Mouse (Mus musculus) frontal cortex, adult 2 months (tissue): ENCODE measurements at regions not wholly inside any gene's neighbourhood (a gene's known extent, or its start where the extent isn't known, plus 50 kb on each side); places are given as distances from the start of the nearest gene placed in this dataset.

Experiments
- DNase-seq, 2 experiments: peaks; one replicate each; pipeline ENCODE4 v3.0.0; 2022; ENCODE audit warnings: low spot score in 1 of 2; ENCODE audit errors: extremely low spot score in 1 of 2

DNA sequence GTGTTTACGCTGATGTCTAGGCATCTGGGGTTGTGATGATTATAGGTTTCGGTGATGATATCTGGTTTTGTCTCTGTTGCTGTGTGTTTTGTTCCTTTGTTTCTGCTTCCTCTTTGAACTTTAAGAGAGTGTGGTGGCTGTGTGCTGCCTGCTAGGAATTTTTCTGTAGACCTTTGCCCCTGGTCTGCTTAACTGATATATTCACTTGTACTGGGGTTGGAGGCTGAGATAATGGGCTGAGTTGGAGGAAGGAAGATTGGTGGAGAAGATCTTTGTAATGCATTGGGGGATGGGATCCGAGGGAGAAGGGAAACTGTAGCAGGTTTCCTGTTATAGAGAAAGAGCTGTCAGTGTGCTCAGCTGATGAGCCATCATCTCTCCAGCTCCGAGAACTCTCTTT is 55.8 kb downstream of the Mid1ip1 start:
- DNase-seq: no peak

DNA sequence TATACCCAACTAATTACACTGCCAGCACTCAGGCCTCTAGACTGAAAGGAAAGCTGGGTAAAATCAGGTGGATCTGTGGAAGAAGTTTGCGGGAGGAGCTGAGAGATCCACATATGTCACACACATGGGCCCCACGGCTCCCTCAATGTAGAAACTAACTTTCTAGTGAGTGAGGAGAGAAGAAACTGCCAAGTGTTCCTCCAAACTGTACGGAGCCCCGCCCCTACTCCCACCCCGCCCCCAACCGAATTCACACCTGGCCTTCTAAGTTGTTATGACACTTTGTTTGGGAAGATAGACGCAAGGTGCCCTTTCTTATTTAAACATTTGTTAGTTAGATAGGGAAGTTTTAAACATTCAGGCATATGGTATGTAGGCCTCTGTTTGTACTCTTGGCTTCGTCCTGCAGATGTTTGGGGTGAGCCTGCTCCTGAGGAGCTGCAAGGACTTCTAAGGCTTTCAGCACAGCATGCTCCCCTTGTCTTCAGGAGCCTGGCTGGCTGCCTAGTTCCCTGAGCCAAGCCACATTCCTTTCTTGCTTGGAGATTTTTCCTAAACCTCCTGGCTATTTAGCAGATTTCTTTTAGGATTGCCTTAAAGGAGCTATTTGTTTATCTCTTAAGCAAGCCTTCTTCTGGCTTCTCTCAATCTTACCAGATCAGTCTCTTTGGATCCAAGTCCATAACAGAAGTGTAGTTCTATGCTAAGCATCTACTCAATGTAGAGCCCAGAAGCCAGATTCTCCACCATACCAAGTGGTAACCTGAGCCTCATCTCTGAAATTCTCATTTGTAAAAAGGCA is 61.1 kb downstream of the Mid1ip1 start:
- DNase-seq: peak; percentile 8 to 53

DNA sequence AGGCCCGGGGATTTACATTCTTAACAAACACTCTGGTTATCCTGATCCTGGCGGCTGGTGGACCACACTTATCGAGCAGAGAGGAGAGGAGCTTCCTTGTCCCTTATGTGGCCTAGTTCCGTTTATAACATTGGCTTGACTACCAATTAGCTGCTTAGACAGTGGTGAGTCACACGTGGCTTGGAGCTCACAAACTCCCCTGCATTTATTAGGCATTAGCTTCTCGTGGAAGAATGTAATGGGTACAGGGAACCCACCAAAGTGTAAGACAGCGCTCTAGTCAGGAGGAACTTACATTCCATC is 61.7 kb downstream of the Mid1ip1 start:
- DNase-seq: no peak

DNA sequence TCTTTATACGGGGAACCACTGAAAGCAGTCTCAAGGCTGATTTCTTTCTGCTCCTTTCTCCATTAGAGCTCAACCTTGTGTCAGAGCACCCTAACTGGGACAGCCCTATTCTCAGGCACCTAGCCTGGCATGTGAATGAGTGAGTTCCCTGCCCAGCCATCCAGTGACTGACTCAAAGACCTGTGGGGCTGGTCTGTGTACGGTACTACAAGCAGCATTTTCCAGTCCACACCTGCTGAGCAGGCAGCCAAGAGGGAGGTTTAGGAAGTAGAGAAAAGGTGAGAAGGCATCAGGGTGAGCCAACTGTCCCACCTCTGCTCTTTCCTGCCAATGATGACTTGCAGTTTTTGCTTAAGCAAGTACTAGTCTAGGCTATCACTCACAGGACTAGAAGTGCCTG is 63.2 kb downstream of the Mid1ip1 start:
- no peak for DNase-seq

DNA sequence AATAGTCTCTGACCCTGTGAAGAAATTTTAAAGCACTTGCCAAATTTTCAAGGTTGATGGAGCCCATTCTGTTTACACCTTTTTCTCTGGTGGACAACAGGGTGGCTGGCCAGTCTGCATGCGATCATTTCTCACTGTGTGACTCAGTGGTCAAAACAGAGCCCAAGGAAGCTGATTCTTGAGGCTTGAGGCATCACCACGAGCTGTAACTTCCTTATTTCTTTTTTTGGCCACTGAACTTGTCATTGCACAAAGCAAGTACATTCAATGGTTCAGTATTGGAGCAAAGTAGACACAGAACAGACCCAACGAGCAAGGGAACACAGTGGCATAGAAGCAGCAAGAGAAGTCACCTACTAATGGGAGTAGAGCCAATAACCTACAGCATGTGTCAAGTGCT is 71.5 kb downstream of the Mid1ip1 start:
- DNase-seq: no peak

DNA sequence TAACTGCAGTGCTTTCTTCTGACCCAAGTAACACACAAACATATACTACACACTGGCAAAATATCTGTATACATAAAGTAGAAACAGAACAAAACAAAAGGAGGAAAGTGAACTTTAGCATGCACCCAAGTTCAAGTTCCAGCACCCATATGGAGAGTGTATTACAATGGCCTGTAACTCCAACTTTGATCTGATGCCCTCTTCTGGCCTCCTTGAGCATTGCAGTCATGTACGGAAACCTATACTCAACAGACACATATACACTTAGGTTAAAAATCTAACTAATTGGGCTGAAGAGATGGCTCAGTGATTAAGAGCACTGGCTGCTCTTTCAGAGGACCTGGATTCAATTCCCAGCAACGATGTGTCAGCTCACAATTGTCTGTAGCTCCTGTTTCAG is 72.2 kb downstream of the Mid1ip1 start:
- no peak for DNase-seq

DNA sequence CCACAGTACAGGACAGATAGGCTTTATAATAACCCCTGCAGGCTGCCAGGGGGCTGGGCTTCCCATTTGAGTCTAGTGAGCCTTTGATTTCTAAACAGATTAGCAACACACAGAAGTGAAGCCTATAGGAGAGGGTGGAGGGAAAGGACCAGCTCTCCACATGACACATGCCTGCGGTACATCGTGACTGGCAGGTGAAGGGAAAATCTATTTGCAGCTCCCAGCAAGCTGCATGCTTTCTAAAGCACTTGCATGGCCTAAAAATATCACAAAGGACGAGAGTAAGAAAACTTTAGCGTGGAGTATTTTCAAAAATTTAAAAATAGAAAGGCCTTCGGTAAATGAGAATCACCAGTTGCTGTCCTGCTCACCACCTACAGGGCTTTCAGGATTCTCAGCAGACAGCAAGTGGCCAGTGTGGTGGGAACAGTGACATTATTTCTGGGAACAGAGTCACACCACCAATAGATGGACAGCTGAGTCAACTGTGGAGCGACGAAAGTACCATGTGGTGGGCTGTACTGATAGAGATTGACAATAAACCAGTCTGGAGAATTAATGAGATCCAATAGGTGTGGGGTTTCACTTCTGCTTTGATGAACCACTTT is 105.6 kb downstream of the Mid1ip1 start:
- peak; percentile 1 to 10 for DNase-seq

DNA sequence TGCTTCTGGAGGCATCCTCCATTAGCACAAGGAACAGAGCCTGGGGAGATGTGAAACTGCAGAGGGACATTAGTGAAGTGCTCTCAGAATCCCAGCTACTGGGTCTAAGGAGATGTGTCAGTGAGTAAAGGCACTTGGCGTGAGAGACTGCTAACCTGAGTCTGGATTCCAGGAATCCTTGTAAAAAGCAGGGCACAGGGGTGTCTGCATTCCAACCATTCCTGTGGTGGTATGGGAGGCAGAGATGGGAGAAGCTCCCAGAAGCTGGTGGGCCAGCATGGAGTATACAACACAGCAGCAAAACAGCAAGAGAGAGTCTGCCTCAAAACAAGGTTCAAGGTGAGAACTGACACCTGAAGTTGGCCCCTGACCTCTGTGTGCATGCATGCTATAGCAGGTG is 118.9 kb downstream of the Mid1ip1 start:
- no peak for DNase-seq

DNA sequence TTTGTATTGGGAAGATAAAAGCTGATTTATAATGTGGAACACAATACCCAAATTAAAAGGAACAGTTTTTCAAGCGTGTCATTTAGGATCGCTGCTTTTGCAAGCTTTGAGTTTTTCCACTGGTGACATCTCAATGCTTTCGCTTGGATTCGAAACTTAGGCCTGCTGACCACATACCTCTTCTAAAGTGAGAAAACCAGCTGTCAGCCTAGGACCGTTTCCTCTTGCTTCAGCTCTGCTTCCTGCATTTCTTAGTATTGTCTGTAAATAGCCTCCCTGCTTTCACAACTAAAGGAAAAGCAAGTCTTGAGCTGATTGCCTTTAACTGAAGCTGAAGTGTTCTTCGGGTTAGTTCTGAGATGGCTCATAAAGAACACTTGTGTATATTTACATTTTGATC is 142.3 kb downstream of the Mid1ip1 start:
- DNase-seq: no peak

DNA sequence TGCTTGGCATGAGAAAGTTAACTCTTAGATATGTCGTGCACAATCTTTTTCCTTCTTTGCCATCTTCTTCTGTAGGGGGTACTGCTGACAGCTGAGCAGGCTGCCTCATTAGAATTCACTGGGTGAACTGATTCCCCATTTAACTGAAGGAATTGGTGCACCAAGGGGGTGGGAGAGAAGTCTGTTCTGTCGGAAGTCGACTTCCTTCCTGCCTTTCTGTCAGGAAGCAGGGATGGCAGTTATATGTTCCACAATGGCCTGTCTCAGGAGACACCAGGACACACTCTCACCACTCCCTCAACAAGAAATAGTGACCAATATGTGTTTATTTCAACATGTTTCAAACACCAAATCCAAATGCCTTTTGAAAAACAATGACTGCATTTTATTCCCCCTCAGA is 142.9 kb downstream of the Mid1ip1 start:
- no peak for DNase-seq

DNA sequence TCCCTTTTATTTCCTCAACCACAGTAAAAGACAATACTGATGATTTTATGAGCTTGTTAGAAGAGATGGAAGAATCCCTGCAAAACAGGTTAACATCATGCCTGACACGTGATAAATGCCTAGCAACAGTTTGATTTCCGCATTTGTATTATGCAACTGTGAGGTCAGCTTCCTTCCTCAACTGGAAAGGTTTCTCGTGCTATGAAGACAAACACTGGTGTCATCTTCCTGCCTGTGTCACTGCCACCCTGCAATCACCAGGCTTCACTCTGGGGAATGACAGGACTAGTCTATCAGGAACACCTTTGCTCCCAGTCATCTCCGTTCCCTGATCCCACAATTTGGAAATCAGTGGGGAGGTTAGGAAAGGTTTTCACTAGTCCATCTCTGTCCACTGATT is 156.8 kb downstream of the Mid1ip1 start:
- DNase-seq: no peak

DNA sequence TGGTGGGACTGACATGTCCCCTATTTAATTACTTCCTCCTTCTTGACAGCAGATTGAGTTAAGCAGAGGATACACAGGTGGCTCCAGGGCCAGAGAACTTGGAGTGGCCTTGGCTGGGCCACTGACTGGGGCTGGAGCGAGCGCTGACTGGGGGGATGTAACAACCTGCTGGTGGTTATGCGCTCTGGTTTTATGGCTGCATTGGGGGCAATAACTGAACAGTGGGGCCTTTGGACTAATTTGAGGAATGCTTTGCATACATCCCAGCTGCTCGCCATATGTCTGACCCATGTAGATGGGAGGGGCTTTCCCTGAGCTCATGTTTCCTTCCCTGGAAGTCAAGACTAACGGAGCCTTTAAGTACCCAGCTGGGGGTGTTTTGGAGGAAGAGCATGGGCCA is 163.0 kb downstream of the Mid1ip1 start:
- no peak for DNase-seq

DNA sequence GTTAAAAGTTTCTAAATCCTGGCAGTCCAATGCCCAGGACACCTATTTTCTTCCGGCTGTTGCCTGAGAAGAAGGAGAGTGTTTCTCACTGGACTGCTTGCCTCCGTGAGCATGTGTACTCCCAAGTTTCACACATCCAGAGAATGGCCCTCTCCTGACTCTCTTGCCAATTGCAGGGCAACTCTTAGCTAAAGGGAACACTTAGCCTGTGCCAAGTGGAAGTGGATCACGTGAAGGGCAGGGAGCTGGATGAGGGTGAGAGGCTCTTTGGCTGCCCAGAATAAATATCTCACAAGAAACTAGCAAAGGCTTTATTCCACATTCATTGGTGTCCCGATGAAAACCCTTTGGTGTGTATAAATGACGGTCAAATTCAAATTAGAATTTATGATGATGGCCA is 164.1 kb downstream of the Mid1ip1 start:
- DNase-seq: no peak

DNA sequence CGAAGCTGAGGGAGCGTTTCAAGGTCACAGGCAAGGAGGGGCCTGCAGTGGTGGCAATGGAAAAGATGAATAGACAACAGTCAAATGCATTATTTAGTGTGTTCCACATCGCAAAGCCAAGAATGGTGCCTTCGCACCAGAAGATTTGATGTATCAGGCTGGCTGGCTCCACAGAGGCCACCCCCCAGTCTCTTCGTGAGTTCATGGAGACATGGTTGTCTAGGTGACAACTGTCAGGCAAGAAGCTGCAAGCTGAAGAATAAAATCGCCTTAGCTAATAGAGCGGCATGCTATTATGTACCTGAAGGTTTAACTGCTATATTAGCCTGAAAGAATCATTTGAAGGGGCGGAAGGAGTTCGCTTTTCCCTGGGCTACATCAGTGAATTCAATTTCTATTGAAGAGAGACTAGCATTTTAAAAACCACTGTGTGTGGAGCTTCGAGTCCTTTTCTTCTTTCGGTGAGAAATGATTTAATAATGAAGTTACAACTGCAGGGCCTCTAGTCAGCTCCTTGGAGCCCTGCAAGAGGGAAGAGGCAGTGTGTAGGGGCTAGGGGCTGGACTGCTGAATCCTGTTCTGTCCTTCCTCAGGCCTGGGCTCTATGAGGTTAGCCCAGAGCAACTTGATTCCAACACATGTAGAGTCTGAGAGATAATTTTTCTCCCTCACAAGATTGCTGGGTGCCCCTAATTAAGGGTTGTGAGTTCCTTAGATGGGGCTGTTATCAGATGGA is 169.1 kb downstream of the Mid1ip1 start:
- DNase-seq: no peak

DNA sequence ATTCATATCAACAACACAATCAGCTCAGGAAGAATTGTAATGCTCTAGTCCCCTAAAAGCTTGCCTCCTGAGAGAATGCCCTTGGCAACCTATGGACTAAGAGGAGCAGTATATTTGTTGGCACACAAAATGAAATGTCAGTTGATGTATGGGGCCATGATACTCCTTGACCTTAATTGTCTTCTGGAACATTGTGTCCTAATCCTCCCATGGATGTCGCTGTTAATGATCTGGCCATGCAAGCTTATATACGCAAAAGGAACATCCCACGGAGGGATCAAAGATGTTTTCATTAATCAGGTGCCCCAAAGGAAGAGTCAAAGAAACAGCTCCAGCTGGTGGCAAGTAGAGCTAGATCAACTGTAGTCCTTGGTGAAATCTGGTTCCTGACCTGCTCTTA is 178.0 kb downstream of the Mid1ip1 start:
- DNase-seq: no peak

DNA sequence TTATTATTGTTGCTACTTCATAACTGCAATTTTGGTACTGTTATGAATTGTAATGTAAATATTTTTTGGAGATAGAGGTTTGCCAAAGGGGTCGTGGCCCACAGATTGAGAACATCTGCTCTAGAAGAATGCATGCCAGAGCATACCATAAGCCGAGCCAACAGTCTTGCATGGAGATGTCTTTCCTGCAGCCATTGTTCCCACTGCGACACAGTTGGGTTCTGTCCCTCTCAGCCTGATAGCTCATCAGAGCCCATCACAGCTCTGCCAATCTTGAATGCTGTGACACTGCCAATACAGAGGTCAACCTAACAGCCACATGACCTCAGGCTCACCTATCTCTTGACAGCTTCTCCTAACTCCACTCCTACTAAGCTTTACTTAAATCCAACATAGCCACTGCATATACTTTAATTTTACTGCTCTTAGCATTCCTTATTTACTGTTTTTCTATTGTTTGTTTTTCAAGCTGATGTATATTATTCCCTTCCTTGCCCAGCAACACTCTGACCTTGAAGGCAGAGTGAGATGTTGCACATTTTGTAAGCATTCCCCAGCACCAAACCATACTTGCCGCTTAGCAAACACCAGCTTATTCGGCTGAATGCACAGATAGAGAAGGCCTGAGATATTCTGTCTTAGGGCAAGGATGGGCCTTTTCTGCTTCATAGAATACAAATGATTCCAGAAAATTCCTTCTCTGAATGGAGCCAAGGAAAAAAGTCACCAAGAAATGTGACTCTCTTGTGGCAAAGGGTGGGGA is 181.6 kb downstream of the Mid1ip1 start:
- DNase-seq: no peak

DNA sequence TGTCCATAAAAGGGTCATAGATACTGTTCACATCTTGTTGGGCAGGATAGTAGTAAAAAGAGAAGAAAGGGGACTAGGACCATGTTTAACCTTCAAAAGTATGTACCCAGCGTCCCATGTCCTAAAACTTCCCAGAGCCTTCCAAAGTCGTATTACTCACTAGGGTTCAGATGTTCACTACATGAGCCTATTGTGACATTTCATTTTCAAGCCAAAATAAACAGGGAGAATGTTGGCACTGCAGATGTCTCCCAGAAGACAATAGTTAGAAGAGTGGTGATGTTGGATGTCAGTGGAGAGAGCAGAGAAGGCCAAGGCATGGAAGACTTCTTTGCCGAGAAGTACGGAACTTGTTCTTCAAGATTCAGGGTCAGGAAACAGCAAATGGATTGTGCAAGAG is 187.9 kb downstream of the Mid1ip1 start:
- no peak for DNase-seq

DNA sequence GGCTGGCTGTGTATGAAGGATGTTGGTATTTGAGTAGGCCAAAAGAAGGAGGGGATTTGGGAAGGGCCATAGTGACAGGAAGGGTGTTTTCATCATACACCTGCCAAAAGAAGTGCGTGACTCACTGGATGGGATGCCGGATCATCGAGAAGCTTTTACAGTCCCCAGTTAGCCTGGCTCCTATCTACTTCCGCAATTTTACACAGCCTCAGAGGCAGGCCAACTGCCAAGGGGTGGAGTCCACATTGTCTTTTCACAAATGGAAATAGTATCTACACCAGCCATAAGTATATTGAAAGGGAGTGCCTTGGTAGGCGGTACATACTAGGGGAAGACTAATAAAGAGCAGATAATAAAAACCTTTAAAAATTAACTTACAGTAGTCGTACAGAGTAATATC is 189.3 kb downstream of the Mid1ip1 start:
- no peak for DNase-seq

DNA sequence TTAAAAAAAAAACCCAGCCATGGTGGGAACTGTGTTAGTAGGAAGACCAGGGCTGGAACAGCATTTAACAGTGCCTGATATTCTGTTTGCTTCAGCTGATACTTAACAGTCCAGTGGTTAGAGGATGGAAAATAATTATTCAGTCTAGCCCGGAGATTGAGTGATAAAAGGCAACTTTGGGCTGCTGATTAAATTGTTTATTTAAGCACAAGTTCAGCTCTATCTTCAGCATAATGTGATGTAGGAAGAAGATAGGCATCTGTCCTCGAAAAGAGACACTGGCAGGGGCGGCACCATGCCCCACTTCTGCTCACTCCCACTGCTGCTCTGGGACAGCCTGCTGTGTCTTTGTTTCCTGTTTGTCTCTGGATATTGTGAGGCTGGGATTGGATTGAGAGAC is 190.1 kb downstream of the Mid1ip1 start:
- no peak for DNase-seq

DNA sequence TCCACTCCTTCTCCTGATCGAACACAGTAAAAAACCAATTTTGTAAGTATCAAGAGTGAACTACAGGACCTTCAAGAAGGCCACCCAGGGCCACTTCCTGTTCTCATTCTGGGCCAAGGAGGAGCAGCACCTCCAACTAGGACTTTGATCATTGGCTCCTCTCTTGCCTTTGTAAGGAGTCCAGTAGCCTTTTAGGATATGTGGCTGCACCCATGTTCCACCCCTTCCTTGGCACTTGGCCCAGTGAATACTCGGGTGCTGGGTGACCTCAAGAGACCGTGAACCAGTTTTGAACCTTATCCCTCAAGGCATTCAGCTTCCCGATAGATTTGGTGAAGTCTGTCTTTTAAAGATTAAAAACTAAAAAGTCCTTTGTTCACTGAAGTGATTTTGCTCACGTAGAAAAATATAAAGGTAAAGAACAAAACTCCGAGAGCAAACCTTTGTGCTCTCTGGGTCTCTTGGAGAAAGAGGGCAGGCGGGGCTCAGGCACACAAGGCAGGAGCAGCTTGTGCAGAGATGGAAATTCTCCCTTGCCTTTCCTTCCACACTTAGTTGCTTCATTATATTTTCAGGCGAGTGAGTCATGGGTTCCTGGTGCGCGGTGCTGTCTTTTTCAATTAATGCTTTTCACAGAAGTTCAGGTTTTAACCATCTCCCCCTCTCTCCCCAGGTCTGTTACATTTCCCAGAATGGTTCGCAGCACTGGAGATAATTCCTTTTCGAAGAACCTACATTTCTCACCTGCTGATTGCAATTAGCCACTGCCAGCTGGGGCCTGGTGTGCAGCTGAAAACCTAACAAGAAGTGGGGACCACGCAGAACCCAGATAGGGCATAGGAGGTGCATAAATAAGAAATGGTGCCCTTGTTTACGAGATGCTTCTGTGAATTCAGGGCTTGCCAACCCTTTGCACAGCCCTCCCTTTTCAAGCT is 196.6 kb downstream of the Mid1ip1 start:
- peak in 1 of 2 experiments; percentile 15 for DNase-seq
